In genomic region chr8:103019121-103019520, GRCm38 (mm10) we compare ENCODE assay signal across 11 mouse cellular contexts.
DNase-seq lines count a peak whose midpoint lies in the region; ATAC-seq and TF ChIP-seq lines count a peak whose summit lies in the region.
"Had no signal": no experiment of that assay in that cellular context is flagged by ENCODE, and none has a peak within 500 bp of the region (broad histone marks: within the 10 kb centered on the region; RNA-seq: fewer than 3 reads in every experiment).

No protein-coding gene starts in this region.

- no peak overlapping the region for H3K4me3 ChIP-seq in heart, embryonic 10.5 days
- no peak overlapping the region for H3K4me3 ChIP-seq in lung, embryonic 14.5 days (ENCODE audit: low read depth, low read length)
- H3K4me3 ChIP-seq in liver, postnatal 0 days (ENCODE audit: low read depth, low read length) = no peak overlapping the region
- H3K4me3 ChIP-seq in neural tube, embryonic 15.5 days (replicated peaks) = no peak overlapping the region
- H3K4me3 ChIP-seq: forebrain, embryonic 12.5 days had no signal

- WGBS in heart, embryonic 10.5 days = 68% methylated on average over 4 of the region's 4 CpGs
- WGBS in lung, embryonic 14.5 days = 48% methylated on average over 4 of the region's 4 CpGs
- WGBS in liver, postnatal 0 days (ENCODE audit: insufficient replicate concordance) = 73% methylated on average over 4 of the region's 4 CpGs
- WGBS in neural tube, embryonic 15.5 days = 68% methylated on average over 4 of the region's 4 CpGs

- no peaks in the 10 kb centered on the region for H3K4me1 ChIP-seq in heart, embryonic 10.5 days
- H3K4me1 ChIP-seq in lung, embryonic 14.5 days (ENCODE audit: insufficient read depth) = no peaks in the 10 kb centered on the region; the same call in 1 of the 2 replicates
- no peaks in the 10 kb centered on the region for H3K4me1 ChIP-seq in liver, postnatal 0 days (ENCODE audit: insufficient read depth)
- no peaks in the 10 kb centered on the region for H3K4me1 ChIP-seq in neural tube, embryonic 15.5 days
- H3K4me1 ChIP-seq: forebrain, embryonic 12.5 days had no signal

- H3K27ac ChIP-seq in heart, embryonic 10.5 days = no peak overlapping the region
- H3K27ac ChIP-seq in lung, embryonic 14.5 days (ENCODE audit: low read depth) = peak overlapping the region; percentile 12; the same call in 1 of the 2 replicates
- no peak overlapping the region for H3K27ac ChIP-seq in liver, postnatal 0 days (ENCODE audit: low read depth)
- H3K27ac ChIP-seq in neural tube, embryonic 15.5 days (replicated peaks) = no peak overlapping the region
- H3K27ac ChIP-seq: forebrain, embryonic 12.5 days; macrophage had no signal

- TF ChIP-seq CTCF in lung, embryonic 14.5 days (IDR thresholded peaks at IDR 0.05; ENCODE audit: low read depth) = no peak
- TF ChIP-seq CTCF in liver, postnatal 0 days (IDR thresholded peaks at IDR 0.05; ENCODE audit: low read depth) = no peak

- DNase-seq in heart, adult 11 months = peak; percentile 88
- no peak for DNase-seq in heart, embryonic 10.5 days (ENCODE audit: low spot score)
- DNase-seq in right cerebral cortex, postnatal 4 days = peak; percentile 32
- DNase-seq in right cerebral cortex, adult 2 months (ENCODE audit: low spot score in 2 of 2) = no peak
- DNase-seq in lung, embryonic 14.5 days = peak; percentile 71
- DNase-seq in liver, postnatal 0 days = no peak
- DNase-seq in frontal cortex, postnatal 36 days (ENCODE audit: low spot score in 2 of 2) = no peak
- DNase-seq: retina, postnatal 1 day had no signal

- peak; percentile 60; the same call in 1 of the 2 replicates for ATAC-seq in lung, embryonic 14.5 days (ENCODE audit: insufficient read depth)
- ATAC-seq in liver, postnatal 0 days = no peak
- ATAC-seq in neural tube, embryonic 15.5 days (ENCODE audit: low FRiP score) = no peak

- no peaks in the 10 kb centered on the region for H3K9me3 ChIP-seq in heart, embryonic 10.5 days
- H3K9me3 ChIP-seq in lung, embryonic 14.5 days (ENCODE audit: low read depth, low read length) = no peaks in the 10 kb centered on the region
- H3K9me3 ChIP-seq in liver, postnatal 0 days (ENCODE audit: low read length) = no peaks in the 10 kb centered on the region
- H3K9me3 ChIP-seq in neural tube, embryonic 15.5 days (replicated peaks) = no peaks in the 10 kb centered on the region
- H3K9me3 ChIP-seq: forebrain, embryonic 12.5 days had no signal

- H3K27me3 ChIP-seq in heart, embryonic 10.5 days (ENCODE audit: insufficient read depth, poor library complexity, severe bottlenecking) = no peaks in the 10 kb centered on the region
- no peaks in the 10 kb centered on the region for H3K27me3 ChIP-seq in lung, embryonic 14.5 days (ENCODE audit: insufficient read depth, low read length)
- H3K27me3 ChIP-seq in liver, postnatal 0 days (ENCODE audit: insufficient read depth, low read length) = no peaks in the 10 kb centered on the region
- no peaks in the 10 kb centered on the region for H3K27me3 ChIP-seq in neural tube, embryonic 15.5 days (replicated peaks)
- H3K27me3 ChIP-seq: forebrain, embryonic 12.5 days had no signal

- H3K36me3 ChIP-seq in heart, embryonic 10.5 days = no peaks in the 10 kb centered on the region
- H3K36me3 ChIP-seq in lung, embryonic 14.5 days (ENCODE audit: insufficient read depth) = no peaks in the 10 kb centered on the region
- no peaks in the 10 kb centered on the region for H3K36me3 ChIP-seq in liver, postnatal 0 days (replicated peaks; ENCODE audit: insufficient read depth, low read length)
- H3K36me3 ChIP-seq in neural tube, embryonic 15.5 days = no peaks in the 10 kb centered on the region
- H3K36me3 ChIP-seq: forebrain, embryonic 12.5 days had no signal

- H3K4me2 ChIP-seq in lung, embryonic 14.5 days = no peak overlapping the region
- H3K4me2 ChIP-seq in liver, postnatal 0 days (ENCODE audit: low read depth, low read length) = no peak overlapping the region
- no peak overlapping the region for H3K4me2 ChIP-seq in neural tube, embryonic 15.5 days
- H3K4me2 ChIP-seq: forebrain, embryonic 12.5 days had no signal

- H3K9ac ChIP-seq in lung, embryonic 14.5 days = no peak overlapping the region
- H3K9ac ChIP-seq in liver, postnatal 0 days (replicated peaks) = no peak overlapping the region
- no peak overlapping the region for H3K9ac ChIP-seq in neural tube, embryonic 15.5 days (replicated peaks)
- H3K9ac ChIP-seq: forebrain, embryonic 12.5 days had no signal

- TF ChIP-seq EP300 in liver, postnatal 0 days (IDR thresholded peaks at IDR 0.05; ENCODE audit: low read depth) = no peak

Comparison
In these comparisons a context has a peak if more than half of its experiments do, and no peak if none do; other contexts are left out.
1. DNase-seq: peak in heart, adult 11 months (single experiment), right cerebral cortex, postnatal 4 days (single experiment) and lung, embryonic 14.5 days (single experiment); none in heart, embryonic 10.5 days (single experiment), right cerebral cortex, adult 2 months (0 of 2), liver, postnatal 0 days (single experiment) and frontal cortex, postnatal 36 days (0 of 2).